Mouse (Mus musculus): ENCODE measurements around the gene Cmip. TPM values are rescaled to one million over a fixed set of nuclear protein-coding genes. Genes with fewer than 3 reads are reported as not detected.

Cmip gene
- total RNA-seq, 2 experiments from 2014 or later = 269 to 286 TPM

GRCm38 (mm10) chr8:117287966-117288365, 31.1 kb downstream of the Cmip start:
- DNase-seq (ENCODE audit: low spot score in 2 of 2) = no peak
- H3K4me3 ChIP-seq = no peak overlapping the region
- no peak for TF ChIP-seq CTCF (conservative IDR thresholded peaks at IDR 0.05)
- no peak overlapping the region for H3K27ac ChIP-seq

GRCm38 (mm10) chr8:117289016-117289415, 32.2 kb downstream of the Cmip start:
- Histone ChIP-seq H3K27ac (peak overlapping the region; percentile 51; the same call in 1 of the 2 replicates), H3K4me3 (no peak overlapping the region)
- DNase-seq (ENCODE audit: low spot score in 2 of 2) = peak in 1 of 2 experiments; percentile 67
- TF ChIP-seq CTCF (conservative IDR thresholded peaks at IDR 0.05) = no peak

- no peak for DNase-seq (ENCODE audit: low spot score in 2 of 2)
- no peak for TF ChIP-seq CTCF (conservative IDR thresholded peaks at IDR 0.05)
- no peak overlapping the region for H3K4me3 ChIP-seq
- peak overlapping the region; percentile 23; the same call in 1 of the 2 replicates for H3K27ac ChIP-seq
Observed at GRCm38 (mm10) chr8:117290506-117290905, 33.6 kb downstream of the Cmip start.

GRCm38 (mm10) chr8:117292262-117292661, 35.4 kb downstream of the Cmip start:
- TF ChIP-seq CTCF (conservative IDR thresholded peaks at IDR 0.05) = no peak
- H3K27ac ChIP-seq = no peak overlapping the region
- DNase-seq (ENCODE audit: low spot score in 2 of 2) = no peak
- no peak overlapping the region for H3K4me3 ChIP-seq

- no peak for TF ChIP-seq CTCF (conservative IDR thresholded peaks at IDR 0.05)
- H3K27ac ChIP-seq = no peak overlapping the region
- no peak for DNase-seq (ENCODE audit: low spot score in 2 of 2)
- H3K4me3 ChIP-seq = no peak overlapping the region
Observed at GRCm38 (mm10) chr8:117294812-117295211, 37.9 kb downstream of the Cmip start.

- H3K27ac ChIP-seq = no peak overlapping the region
- no peak for DNase-seq (ENCODE audit: low spot score in 2 of 2)
- H3K4me3 ChIP-seq = no peak overlapping the region
- no peak for TF ChIP-seq CTCF (conservative IDR thresholded peaks at IDR 0.05)
Observed at GRCm38 (mm10) chr8:117297913-117298518, 41.2 kb downstream of the Cmip start.

- no peak for TF ChIP-seq CTCF (conservative IDR thresholded peaks at IDR 0.05)
- Histone ChIP-seq H3K27ac (no peak overlapping the region), H3K4me3 (no peak overlapping the region)
- DNase-seq (ENCODE audit: low spot score in 2 of 2) = no peak
Observed at GRCm38 (mm10) chr8:117299204-117299603, 42.3 kb downstream of the Cmip start.

GRCm38 (mm10) chr8:117300188-117300587, 43.3 kb downstream of the Cmip start:
- no peak overlapping the region for H3K4me3 ChIP-seq
- H3K27ac ChIP-seq = no peak overlapping the region
- DNase-seq (ENCODE audit: low spot score in 2 of 2) = no peak
- TF ChIP-seq CTCF (conservative IDR thresholded peaks at IDR 0.05) = no peak

GRCm38 (mm10) chr8:117301457-117302041, 44.7 kb downstream of the Cmip start:
- H3K27ac ChIP-seq = no peak overlapping the region
- DNase-seq (ENCODE audit: low spot score in 2 of 2) = no peak
- no peak overlapping the region for H3K4me3 ChIP-seq
- TF ChIP-seq CTCF (conservative IDR thresholded peaks at IDR 0.05) = no peak

GRCm38 (mm10) chr8:117302072-117302471, 45.2 kb downstream of the Cmip start:
- H3K27ac ChIP-seq = no peak overlapping the region
- H3K4me3 ChIP-seq = no peak overlapping the region
- no peak for TF ChIP-seq CTCF (conservative IDR thresholded peaks at IDR 0.05)
- DNase-seq (ENCODE audit: low spot score in 2 of 2) = no peak

GRCm38 (mm10) chr8:117303666-117304065, 46.8 kb downstream of the Cmip start:
- DNase-seq (ENCODE audit: low spot score in 2 of 2) = no peak
- no peak for TF ChIP-seq CTCF (conservative IDR thresholded peaks at IDR 0.05)
- no peak overlapping the region for H3K27ac ChIP-seq
- H3K4me3 ChIP-seq = no peak overlapping the region

- no peak for DNase-seq (ENCODE audit: low spot score in 2 of 2)
- Histone ChIP-seq H3K27ac (no peak overlapping the region), H3K4me3 (no peak overlapping the region)
- TF ChIP-seq CTCF (conservative IDR thresholded peaks at IDR 0.05) = no peak
Observed at GRCm38 (mm10) chr8:117305405-117305804, 48.5 kb downstream of the Cmip start.

- TF ChIP-seq CTCF (conservative IDR thresholded peaks at IDR 0.05) = no peak
- Histone ChIP-seq H3K27ac (no peak overlapping the region), H3K4me3 (no peak overlapping the region)
- no peak for DNase-seq (ENCODE audit: low spot score in 2 of 2)
Observed at GRCm38 (mm10) chr8:117306756-117307155, 49.9 kb downstream of the Cmip start.

- Histone ChIP-seq H3K27ac (no peak overlapping the region), H3K4me3 (no peak overlapping the region)
- TF ChIP-seq CTCF (conservative IDR thresholded peaks at IDR 0.05) = no peak
- DNase-seq (ENCODE audit: low spot score in 2 of 2) = no peak
Observed at GRCm38 (mm10) chr8:117307221-117307620, 50.4 kb downstream of the Cmip start.
